Mouse (Mus musculus) kidney, adult 2 months (tissue): Measurements from ENCODE around the gene Chd4. TPM values are rescaled to one million over a fixed set of nuclear protein-coding genes. Genes with fewer than 3 reads are reported as not detected.
A peak's percentile ranks its signal among the peaks of the same experiment; 100 is the strongest.

Experiments
- DNase-seq: peaks from one replicate; pipeline ENCODE4 v3.0.0; 2021
- H3K27ac ChIP-seq: fragments of 200-500 bp; 2 replicates; pipeline ENCODE4 v1.5.1; 2012; ENCODE audit warnings: low read depth, low read length, control low read depth, inconsistent platforms; ENCODE audit not compliant: insufficient read depth
- H3K27me3 ChIP-seq: fragments of 200-500 bp; replicated peaks from 2 replicates; pipeline ENCODE4 v1.6.1; 2012; ENCODE audit warnings: mild to moderate bottlenecking, moderate library complexity, low read length, inconsistent platforms; ENCODE audit not compliant: control insufficient read depth, insufficient read depth
- H3K36me3 ChIP-seq: fragments of 200-500 bp; 2 replicates; pipeline ENCODE4 v1.6.1; 2012; ENCODE audit warnings: mild to moderate bottlenecking, moderate library complexity, low read length, inconsistent platforms; ENCODE audit not compliant: control insufficient read depth, insufficient read depth
- H3K4me1 ChIP-seq: fragments of 200-500 bp; 2 replicates; pipeline ENCODE4 v1.6.1; 2011; ENCODE audit warnings: low read length; ENCODE audit not compliant: control insufficient read depth, insufficient read depth
- H3K4me3 ChIP-seq: fragments of 200-500 bp; 2 replicates; pipeline ENCODE4 v1.5.1; 2011; ENCODE audit warnings: mild to moderate bottlenecking, low read depth, low read length, control low read depth; ENCODE audit not compliant: insufficient read depth
- CTCF ChIP-seq: fragments of 200-500 bp; conservative IDR thresholded peaks from 2 replicates; pipeline ENCODE4 v1.5.1; 2011; ENCODE audit warnings: low read depth, mild to moderate bottlenecking, control low read depth, low read length, moderate library complexity, mixed read lengths; ENCODE audit not compliant: insufficient read depth, insufficient read length
- POLR2A ChIP-seq: fragments of 200-500 bp; IDR thresholded peaks from one replicate; pipeline ENCODE4 v1.6.1; 2011; ENCODE audit warnings: low read depth, low read length, control low read depth
- WGBS: fragments of 180-500 bp; shearing (Covaris S2); methylation state at CpG from one replicate; pipeline ENCODE4 v1.1.7; 2018; 5-methylcytosine and 5-hydroxymethylcytosine counted together
- polyA plus RNA-seq: library from polyadenylated mRNA; depleted of rRNA; stranded (reverse); fragments of >200 nt; gene quantifications from 2 replicates; pipeline ENCODE4 v1.2.3, GENCODE M21; 2012

The Chd4 gene
- polyA plus RNA-seq, 1 experiment = 43.6 TPM

DNA sequence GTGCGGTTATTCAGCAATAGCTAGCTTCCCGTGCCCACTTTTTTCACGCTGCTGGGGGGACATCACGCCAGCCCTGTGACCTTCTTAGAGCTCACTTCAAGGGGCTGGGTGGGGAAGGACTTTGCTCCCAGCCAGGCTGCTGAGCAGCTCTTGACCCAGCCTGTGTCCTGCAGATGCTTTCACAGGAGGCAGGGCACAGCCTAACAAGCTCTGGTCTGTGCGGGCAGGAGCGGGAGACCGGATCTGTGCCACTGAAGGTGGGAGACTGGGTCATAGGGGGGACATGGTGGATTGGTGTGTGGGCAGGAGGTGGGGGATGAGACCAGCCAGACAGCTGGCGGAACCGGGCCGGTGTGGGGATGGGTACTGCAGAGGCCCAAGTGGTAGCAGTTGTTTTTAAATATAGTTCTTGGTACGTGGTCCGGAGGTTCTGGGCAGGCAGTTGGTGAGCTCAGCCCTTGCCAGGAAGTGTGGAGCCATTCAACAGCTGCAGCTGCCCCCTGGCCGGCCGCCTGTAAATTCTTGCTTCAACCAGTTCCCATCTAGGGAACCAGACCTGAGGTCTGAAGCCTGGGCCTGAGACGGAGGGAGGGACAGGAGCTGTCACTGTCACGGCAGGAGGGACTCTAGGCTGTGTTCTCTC, 53.3 kb downstream of the Chd4 start:
- Histone ChIP-seq H3K27me3 (no peaks in the 10 kb centered on the region), H3K27ac (peak overlapping the region; percentile 48; the same call in 1 of the 2 replicates), H3K4me3 (no peak overlapping the region), H3K4me1 (peaks cover 27% of the 10 kb centered on the region), H3K36me3 (no peaks in the 10 kb centered on the region)
- TF ChIP-seq CTCF = no peak
- no peak for TF ChIP-seq POLR2A
- 24% methylated on average over 16 of the region's 16 CpGs for WGBS
- peak; percentile 79 for DNase-seq

GRCm38 (mm10) chr6:125149569-125149950, 53.8 kb downstream of the Chd4 start:
- Histone ChIP-seq H3K27me3 (no peaks in the 10 kb centered on the region), H3K4me3 (no peak overlapping the region), H3K36me3 (no peaks in the 10 kb centered on the region), H3K27ac (peak overlapping the region; percentile 43; the same call in 1 of the 2 replicates), H3K4me1 (peaks cover 23% of the 10 kb centered on the region)
- WGBS = 48% methylated on average over 7 of the region's 7 CpGs
- no peak for DNase-seq
- no peak for TF ChIP-seq CTCF
- no peak for TF ChIP-seq POLR2A

GRCm38 (mm10) chr6:125152212-125153017, 56.6 kb downstream of the Chd4 start:
- H3K36me3 ChIP-seq = no peaks in the 10 kb centered on the region
- no peak for DNase-seq
- no peak overlapping the region for H3K27ac ChIP-seq
- peaks cover 16% of the 10 kb centered on the region for H3K4me1 ChIP-seq
- no peak overlapping the region for H3K4me3 ChIP-seq
- 81% methylated on average over 22 of the region's 22 CpGs for WGBS
- H3K27me3 ChIP-seq = no peaks in the 10 kb centered on the region
- TF ChIP-seq POLR2A (no peak), CTCF (no peak)

DNA sequence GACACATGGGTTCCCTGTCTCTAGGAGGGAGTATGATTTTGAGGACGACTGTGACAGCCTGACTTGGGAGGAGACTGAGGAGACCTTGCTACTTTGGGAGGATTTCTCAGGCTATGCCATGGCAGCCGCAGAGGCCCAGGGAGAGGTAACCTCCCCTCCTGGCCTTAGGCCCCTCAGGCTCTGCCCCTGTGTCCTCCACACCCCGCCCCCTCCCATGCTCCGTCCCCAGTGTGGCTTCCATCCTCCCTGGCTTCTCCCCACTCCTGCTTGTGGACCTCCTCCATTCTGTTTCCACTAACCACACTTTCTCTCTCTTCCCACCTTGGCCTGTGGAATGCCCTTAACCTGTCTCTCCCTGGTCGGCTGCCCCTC, 57.2 kb downstream of the Chd4 start:
- Histone ChIP-seq H3K27me3 (no peaks in the 10 kb centered on the region), H3K4me1 (peaks cover 16% of the 10 kb centered on the region), H3K27ac (no peak overlapping the region), H3K4me3 (no peak overlapping the region), H3K36me3 (no peaks in the 10 kb centered on the region)
- TF ChIP-seq POLR2A (no peak), CTCF (no peak)
- no peak for DNase-seq
- WGBS = 84% methylated on average over 5 of the region's 5 CpGs

DNA sequence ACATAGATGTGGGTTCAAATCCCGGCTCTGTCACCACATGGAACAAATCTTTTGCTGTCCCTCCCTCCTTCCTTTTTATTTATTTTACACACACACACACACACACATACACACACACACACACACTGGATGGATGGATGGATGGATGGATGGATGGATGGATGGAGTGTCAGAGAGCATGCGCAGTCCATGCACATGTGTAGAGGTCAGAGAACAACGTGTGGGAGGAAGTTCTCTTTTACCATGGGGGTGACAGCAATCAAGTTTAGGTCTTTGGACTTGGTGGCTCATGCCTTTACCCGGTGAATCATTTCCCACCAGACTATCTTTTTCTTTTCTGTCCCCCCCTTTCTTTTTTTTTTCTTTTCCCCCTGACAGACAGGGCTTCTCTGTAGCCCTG, 57.9 kb downstream of the Chd4 start:
- no peak overlapping the region for H3K27ac ChIP-seq

DNA sequence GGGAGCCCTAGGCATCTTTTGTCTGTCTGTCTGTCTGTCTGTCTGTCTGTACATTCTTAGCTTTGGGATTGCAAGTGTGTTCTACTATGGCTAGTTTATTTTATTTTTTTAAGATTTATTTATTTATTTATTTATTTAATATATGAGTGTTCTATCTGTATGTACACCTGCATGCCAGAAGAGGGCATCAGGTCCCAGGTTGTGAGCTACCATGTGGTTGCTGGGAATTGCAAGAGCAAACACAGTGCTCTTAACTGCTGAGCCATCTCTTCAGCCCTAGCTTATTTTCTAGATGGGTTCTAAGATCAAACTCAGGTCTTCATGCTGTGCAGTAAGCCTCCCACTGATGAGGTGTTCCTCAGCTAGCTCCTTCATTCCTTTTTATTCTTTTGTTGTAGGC, 58.8 kb downstream of the Chd4 start:
- Histone ChIP-seq H3K4me3 (no peak overlapping the region), H3K27ac (no peak overlapping the region), H3K4me1 (peaks cover 3% of the 10 kb centered on the region), H3K36me3 (no peaks in the 10 kb centered on the region), H3K27me3 (no peaks in the 10 kb centered on the region)
- TF ChIP-seq POLR2A (no peak), CTCF (peak; percentile 55)
- DNase-seq = peak; percentile 58

More for the DNA sequence above, 57.9 kb downstream of the Chd4 start:
- H3K27me3 ChIP-seq = no peaks in the 10 kb centered on the region
- H3K36me3 ChIP-seq = no peaks in the 10 kb centered on the region
- no peak overlapping the region for H3K4me3 ChIP-seq
- DNase-seq = no peak
- H3K4me1 ChIP-seq = peaks cover 11% of the 10 kb centered on the region
- 78% methylated on average over 4 of the region's 4 CpGs for WGBS
- TF ChIP-seq POLR2A (no peak), CTCF (no peak)

DNA sequence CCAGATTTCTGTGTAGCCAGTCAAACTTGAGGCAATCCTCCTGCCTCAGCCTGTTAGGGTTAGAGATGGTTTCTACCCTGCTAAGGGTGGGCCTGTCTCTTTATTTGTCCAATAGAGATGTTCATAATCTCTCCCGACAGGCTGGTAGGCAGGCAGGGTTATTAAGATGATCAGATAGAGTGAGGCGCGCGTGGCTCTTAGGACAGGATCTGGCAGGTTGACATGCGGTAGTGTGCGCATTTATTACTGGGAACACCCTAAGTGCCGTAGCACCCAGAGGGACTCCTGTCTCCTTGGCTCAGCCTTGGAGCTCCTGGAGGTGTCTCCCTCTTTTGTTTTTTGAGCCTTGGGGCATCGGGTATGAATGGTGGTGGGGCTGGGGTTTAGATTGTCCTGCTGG, 59.5 kb downstream of the Chd4 start:
- Histone ChIP-seq H3K4me1 (no peaks in the 10 kb centered on the region), H3K27ac (no peak overlapping the region), H3K4me3 (no peak overlapping the region), H3K27me3 (no peaks in the 10 kb centered on the region), H3K36me3 (no peaks in the 10 kb centered on the region)
- DNase-seq = no peak
- 86% methylated on average over 8 of the region's 8 CpGs for WGBS
- TF ChIP-seq POLR2A = no peak
- no peak for TF ChIP-seq CTCF
